Mouse (Mus musculus) embryo, embryonic 11.5 days (tissue): Measurements from ENCODE around the gene BC004004.
A peak's percentile ranks its signal among the peaks of the same experiment; 100 is the strongest.
"Not testable (repeated sequence)": the region's sequence is repeated elsewhere in the genome, so short reads cannot be mapped to it uniquely, and the experiment has no call there.

Experiments
- DNase-seq: peaks from one replicate; pipeline ENCODE4 v3.0.0-alpha.2; 2012; ENCODE audit warnings: low read depth, low spot score

The BC004004 gene

GRCm38 (mm10) chr17:29268682-29269348 is at the start of gene BC004004:
TSS of gene BC004004 (plus strand) at chr17:29268788.
- DNase-seq, result peak; percentile 91

GRCm38 (mm10) chr17:29220631-29221030 is 48.0 kb upstream of the BC004004 start:
- DNase-seq, result no peak

GRCm38 (mm10) chr17:29231109-29231508 is 37.5 kb upstream of the BC004004 start:
- DNase-seq, result no peak

GRCm38 (mm10) chr17:29236111-29236510 is 32.5 kb upstream of the BC004004 start:
- no peak for DNase-seq

- no peak for DNase-seq
Measured at GRCm38 (mm10) chr17:29237267-29237771, 31.3 kb upstream of the BC004004 start.

- no peak for DNase-seq
Measured at GRCm38 (mm10) chr17:29237772-29238420, 30.7 kb upstream of the BC004004 start, which contains the start of gene Cpne5. TSS of gene Cpne5 (minus strand) at chr17:29238167.

GRCm38 (mm10) chr17:29238421-29238945 is 30.1 kb upstream of the BC004004 start:
- DNase-seq, result no peak

GRCm38 (mm10) chr17:29244912-29245311 is 23.7 kb upstream of the BC004004 start:
- no peak for DNase-seq

- DNase-seq, result no peak
Measured at GRCm38 (mm10) chr17:29245725-29246124, 22.9 kb upstream of the BC004004 start.

GRCm38 (mm10) chr17:29246602-29247001 is 22.0 kb upstream of the BC004004 start:
- peak; percentile 74 for DNase-seq

GRCm38 (mm10) chr17:29247881-29248280 is 20.7 kb upstream of the BC004004 start:
- no peak for DNase-seq

- no peak for DNase-seq
Measured at GRCm38 (mm10) chr17:29249512-29249911, 19.1 kb upstream of the BC004004 start.

- DNase-seq, result not testable (repeated sequence)
Measured at GRCm38 (mm10) chr17:29251006-29251405, 17.6 kb upstream of the BC004004 start.

- DNase-seq, result no peak
Measured at GRCm38 (mm10) chr17:29251608-29252390, 16.8 kb upstream of the BC004004 start.

- DNase-seq, result no peak
Measured at GRCm38 (mm10) chr17:29253236-29253635, 15.4 kb upstream of the BC004004 start.

GRCm38 (mm10) chr17:29253684-29254083 is 14.9 kb upstream of the BC004004 start:
- no peak for DNase-seq

- DNase-seq, result not testable (repeated sequence)
Measured at GRCm38 (mm10) chr17:29254784-29255183, 13.8 kb upstream of the BC004004 start.

GRCm38 (mm10) chr17:29256507-29256906 is 12.1 kb upstream of the BC004004 start:
- no peak for DNase-seq

- DNase-seq, result no peak
Measured at GRCm38 (mm10) chr17:29257001-29257511, 11.5 kb upstream of the BC004004 start.

GRCm38 (mm10) chr17:29258025-29258558 is 10.5 kb upstream of the BC004004 start:
- DNase-seq, result no peak

- no peak for DNase-seq
Measured at GRCm38 (mm10) chr17:29258921-29259320, 9.7 kb upstream of the BC004004 start.
